Mouse (Mus musculus): ENCODE results near the gene Unc5b. TPM values are rescaled to one million over a fixed set of nuclear protein-coding genes. Genes with fewer than 3 reads are reported as not detected.
"Not testable (repeated sequence)": the region's sequence is repeated elsewhere in the genome, so short reads cannot be mapped to it uniquely, and the experiment has no call there.

The Unc5b gene
- polyA plus RNA-seq, 1 experiment from 2014 or later: 11.7 TPM

GRCm38 (mm10) chr10:60747667-60748212 is 83.6 kb downstream of the Unc5b start:
- H3K9me3 ChIP-seq (replicated peaks): no peaks in the 10 kb centered on the region
- no peaks in the 10 kb centered on the region for H3K27me3 ChIP-seq
- H3K9ac ChIP-seq: no peak overlapping the region
- no peak overlapping the region for H3K4me3 ChIP-seq
- ATAC-seq (replicated peaks; ENCODE audit: insufficient number of reproducible peaks, insufficient read depth, low FRiP score, low read depth): no peak
- no peak overlapping the region for H3K27ac ChIP-seq
- peaks cover 14% of the 10 kb centered on the region; the same call in 1 of the 2 replicates for H3K4me1 ChIP-seq (replicated peaks)
- WGBS: 89% methylated on average over 6 of the region's 6 CpGs
- H3K4me2 ChIP-seq: no peak overlapping the region
- H3K36me3 ChIP-seq: peaks cover 2% of the 10 kb centered on the region; the same call in 1 of the 2 replicates

GRCm38 (mm10) chr10:60746512-60746911 is 84.9 kb downstream of the Unc5b start:
- H3K9ac ChIP-seq: no peak overlapping the region
- H3K4me2 ChIP-seq: no peak overlapping the region
- no peak overlapping the region for H3K27ac ChIP-seq
- ATAC-seq (replicated peaks; ENCODE audit: insufficient number of reproducible peaks, insufficient read depth, low FRiP score, low read depth): no peak
- H3K4me3 ChIP-seq: no peak overlapping the region
- H3K27me3 ChIP-seq: no peaks in the 10 kb centered on the region
- peaks cover 2% of the 10 kb centered on the region; the same call in 1 of the 2 replicates for H3K36me3 ChIP-seq
- H3K9me3 ChIP-seq (replicated peaks): no peaks in the 10 kb centered on the region
- WGBS: 72% methylated on average over 2 of the region's 2 CpGs
- H3K4me1 ChIP-seq (replicated peaks): peaks cover 7% of the 10 kb centered on the region; the same call in 1 of the 2 replicates

GRCm38 (mm10) chr10:60744543-60745290 is 86.7 kb downstream of the Unc5b start:
- no peaks in the 10 kb centered on the region for H3K9me3 ChIP-seq (replicated peaks)
- 87% methylated on average over 14 of the region's 14 CpGs for WGBS
- H3K9ac ChIP-seq: no peak overlapping the region
- H3K4me2 ChIP-seq: no peak overlapping the region
- H3K36me3 ChIP-seq: no peaks in the 10 kb centered on the region
- no peak overlapping the region for H3K27ac ChIP-seq
- no peak overlapping the region for H3K4me3 ChIP-seq
- H3K4me1 ChIP-seq (replicated peaks): 0 out of 2 replicates have a peak, but pooled peaks cover 6% of the 10 kb centered on the region
- ATAC-seq (replicated peaks; ENCODE audit: insufficient number of reproducible peaks, insufficient read depth, low FRiP score, low read depth): no peak
- H3K27me3 ChIP-seq: no peaks in the 10 kb centered on the region

- H3K27me3 ChIP-seq: no peaks in the 10 kb centered on the region
- no peak overlapping the region for H3K4me2 ChIP-seq
- no peak for ATAC-seq (replicated peaks; ENCODE audit: insufficient number of reproducible peaks, insufficient read depth, low FRiP score, low read depth)
- H3K4me3 ChIP-seq: no peak overlapping the region
- no peaks in the 10 kb centered on the region for H3K36me3 ChIP-seq
- H3K4me1 ChIP-seq (replicated peaks): 0 out of 2 replicates have a peak, but pooled peaks cover 6% of the 10 kb centered on the region
- no peak overlapping the region for H3K9ac ChIP-seq
- WGBS: 63% methylated on average over 9 of the region's 9 CpGs
- H3K27ac ChIP-seq: no peak overlapping the region
- no peaks in the 10 kb centered on the region for H3K9me3 ChIP-seq (replicated peaks)
Observed at GRCm38 (mm10) chr10:60743681-60744080, 87.7 kb downstream of the Unc5b start.

- Histone ChIP-seq H3K36me3 (no peaks in the 10 kb centered on the region), H3K4me3 (no peak overlapping the region), H3K4me2 (no peak overlapping the region), H3K4me1 (replicated peaks) (0 out of 2 replicates have a peak, but pooled peaks cover 6% of the 10 kb centered on the region), H3K27ac (no peak overlapping the region), H3K9me3 (replicated peaks) (no peaks in the 10 kb centered on the region), H3K27me3 (no peaks in the 10 kb centered on the region), H3K9ac (no peak overlapping the region)
- ATAC-seq (replicated peaks; ENCODE audit: insufficient number of reproducible peaks, insufficient read depth, low FRiP score, low read depth): no peak
- WGBS: 73% methylated on average over 6 of the region's 6 CpGs
Observed at GRCm38 (mm10) chr10:60742942-60743341, 88.4 kb downstream of the Unc5b start.

- 76% methylated on average over 1 of the region's 1 CpGs for WGBS
- H3K4me3 ChIP-seq; H3K4me1 ChIP-seq (replicated peaks); H3K27me3 ChIP-seq; H3K27ac ChIP-seq; ATAC-seq (replicated peaks; ENCODE audit: insufficient number of reproducible peaks, insufficient read depth, low FRiP score, low read depth); H3K4me2 ChIP-seq; H3K9me3 ChIP-seq (replicated peaks); H3K36me3 ChIP-seq; H3K9ac ChIP-seq: not testable (repeated sequence)
Observed at GRCm38 (mm10) chr10:60742296-60742695, 89.1 kb downstream of the Unc5b start.

GRCm38 (mm10) chr10:60741435-60741834 is 89.9 kb downstream of the Unc5b start:
- ATAC-seq (replicated peaks; ENCODE audit: insufficient number of reproducible peaks, insufficient read depth, low FRiP score, low read depth): no peak
- Histone ChIP-seq H3K36me3 (no peaks in the 10 kb centered on the region), H3K4me3 (no peak overlapping the region), H3K4me1 (replicated peaks) (peaks cover 7% of the 10 kb centered on the region), H3K4me2 (no peak overlapping the region), H3K27ac (no peak overlapping the region), H3K9ac (no peak overlapping the region), H3K9me3 (replicated peaks) (no peaks in the 10 kb centered on the region), H3K27me3 (no peaks in the 10 kb centered on the region)
- WGBS: 77% methylated on average over 7 of the region's 7 CpGs

- no peak for ATAC-seq (replicated peaks; ENCODE audit: insufficient number of reproducible peaks, insufficient read depth, low FRiP score, low read depth)
- Histone ChIP-seq H3K4me3 (no peak overlapping the region), H3K9me3 (replicated peaks) (no peaks in the 10 kb centered on the region), H3K4me1 (replicated peaks) (peaks cover 7% of the 10 kb centered on the region), H3K4me2 (no peak overlapping the region), H3K36me3 (no peaks in the 10 kb centered on the region), H3K27me3 (no peaks in the 10 kb centered on the region), H3K27ac (no peak overlapping the region), H3K9ac (no peak overlapping the region)
- WGBS: 89% methylated on average over 4 of the region's 4 CpGs
Observed at GRCm38 (mm10) chr10:60739619-60740363, 91.6 kb downstream of the Unc5b start.

GRCm38 (mm10) chr10:60737886-60738640 is 93.3 kb downstream of the Unc5b start:
- ATAC-seq (replicated peaks; ENCODE audit: insufficient number of reproducible peaks, insufficient read depth, low FRiP score, low read depth): no peak
- Histone ChIP-seq H3K9ac (no peak overlapping the region), H3K27me3 (no peaks in the 10 kb centered on the region), H3K9me3 (replicated peaks) (no peaks in the 10 kb centered on the region), H3K4me3 (no peak overlapping the region), H3K36me3 (no peaks in the 10 kb centered on the region), H3K27ac (no peak overlapping the region), H3K4me2 (no peak overlapping the region), H3K4me1 (replicated peaks) (peaks cover 7% of the 10 kb centered on the region)
- WGBS: 72% methylated on average over 8 of the region's 9 CpGs

GRCm38 (mm10) chr10:60737169-60737728 is 94.1 kb downstream of the Unc5b start:
- WGBS: 67% methylated on average over 11 of the region's 11 CpGs

GRCm38 (mm10) chr10:60735737-60736136 is 95.6 kb downstream of the Unc5b start:
- no peak for ATAC-seq (replicated peaks; ENCODE audit: insufficient number of reproducible peaks, insufficient read depth, low FRiP score, low read depth)
- H3K4me1 ChIP-seq (replicated peaks): peaks cover 7% of the 10 kb centered on the region
- H3K9me3 ChIP-seq (replicated peaks): no peaks in the 10 kb centered on the region
- H3K4me3 ChIP-seq: no peak overlapping the region
- no peak overlapping the region for H3K27ac ChIP-seq
- 88% methylated on average over 1 of the region's 1 CpGs for WGBS
- no peak overlapping the region for H3K9ac ChIP-seq
- H3K27me3 ChIP-seq: no peaks in the 10 kb centered on the region
- no peak overlapping the region for H3K4me2 ChIP-seq
- H3K36me3 ChIP-seq: no peaks in the 10 kb centered on the region

More at GRCm38 (mm10) chr10:60737169-60737728, 94.1 kb downstream of the Unc5b start:
- H3K27ac ChIP-seq: no peak overlapping the region
- H3K4me1 ChIP-seq (replicated peaks): peaks cover 7% of the 10 kb centered on the region
- no peak overlapping the region for H3K4me3 ChIP-seq
- no peak for ATAC-seq (replicated peaks; ENCODE audit: insufficient number of reproducible peaks, insufficient read depth, low FRiP score, low read depth)
- H3K36me3 ChIP-seq: no peaks in the 10 kb centered on the region
- no peak overlapping the region for H3K4me2 ChIP-seq
- H3K9ac ChIP-seq: no peak overlapping the region
- no peaks in the 10 kb centered on the region for H3K27me3 ChIP-seq
- no peaks in the 10 kb centered on the region for H3K9me3 ChIP-seq (replicated peaks)
